Mouse (Mus musculus): ENCODE measurements around the gene Kif21a. TPM values are rescaled to one million over a fixed set of nuclear protein-coding genes. Genes with fewer than 3 reads are reported as not detected.
A peak's percentile ranks its signal among the peaks of the same experiment; 100 is the strongest.

Kif21a gene
- 10 to 100 TPM; 20.0 to 21.5 (median 20.7) TPM for total RNA-seq (2022)

DNA sequence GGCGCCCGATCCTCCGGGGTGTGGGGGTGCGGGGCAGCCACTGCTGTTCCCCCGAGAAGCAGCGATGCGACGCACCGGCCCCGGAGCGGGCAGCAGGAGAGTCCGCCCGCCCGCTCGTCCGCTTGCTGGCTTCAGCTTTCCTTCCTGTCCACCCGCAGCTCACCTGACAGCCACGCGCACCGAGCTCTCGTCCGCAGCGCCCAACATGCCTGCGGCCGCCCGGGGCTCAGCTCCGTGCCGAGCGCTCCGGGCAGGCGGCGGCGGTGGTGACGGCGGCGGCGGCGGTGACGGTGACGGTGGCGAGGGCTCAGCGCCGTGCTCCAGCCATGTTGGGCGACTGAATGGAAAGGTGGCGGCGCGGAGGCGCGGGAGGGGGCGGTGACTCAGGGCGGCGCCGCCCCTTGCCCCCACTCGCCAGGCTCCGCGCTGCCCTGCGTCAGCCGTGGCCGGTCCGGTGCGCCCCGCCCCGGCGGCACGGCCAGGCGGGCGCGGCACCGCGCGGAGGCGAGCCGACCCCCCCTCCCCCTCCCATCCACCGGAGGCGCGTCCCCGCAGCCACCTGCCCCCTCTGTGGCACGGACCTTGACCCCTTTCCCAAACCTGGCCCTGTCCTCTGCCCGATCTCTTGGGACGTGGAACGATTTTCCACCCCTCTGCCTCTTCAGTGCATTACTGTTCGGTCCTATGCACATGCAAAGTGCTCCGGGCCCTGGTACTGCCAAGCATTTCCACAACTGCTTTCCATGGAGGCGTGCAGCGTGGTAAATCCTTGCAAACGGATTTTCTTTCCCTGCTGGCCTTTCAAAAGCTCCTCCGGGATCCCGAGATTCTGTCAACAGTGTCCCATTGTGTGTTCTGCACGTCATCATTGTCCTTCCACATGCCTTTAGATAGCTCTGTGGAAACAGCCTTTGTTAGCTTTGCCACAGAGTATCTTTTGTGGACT lies at the start of gene Kif21a:
Gene Kif21a, minus strand, starts transcription at position 453 of the 946 bp plus-strand sequence.
- peak; percentile 30 for DNase-seq (ENCODE audit: low spot score)

DNA sequence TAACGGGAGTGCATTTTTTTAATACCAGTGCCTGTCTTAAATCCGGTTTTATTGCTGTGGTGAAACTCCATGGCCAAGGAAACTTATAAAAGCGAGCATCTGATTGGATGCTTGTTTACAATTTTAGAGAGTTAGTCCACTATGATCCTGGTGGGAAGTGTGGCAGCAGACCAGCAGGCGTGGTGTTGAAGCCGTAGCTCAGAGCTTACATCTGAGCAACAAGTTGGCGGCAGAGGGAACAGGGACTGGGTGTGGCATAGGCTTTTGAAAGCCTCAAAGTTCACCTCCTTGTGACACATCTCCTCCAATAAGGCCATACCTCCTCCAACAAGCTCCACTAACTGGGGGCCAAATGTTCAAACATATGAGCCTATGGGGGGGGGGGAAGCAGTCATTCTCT lies 46.9 kb upstream of the Kif21a start:
- no peak for DNase-seq (ENCODE audit: low spot score)

DNA sequence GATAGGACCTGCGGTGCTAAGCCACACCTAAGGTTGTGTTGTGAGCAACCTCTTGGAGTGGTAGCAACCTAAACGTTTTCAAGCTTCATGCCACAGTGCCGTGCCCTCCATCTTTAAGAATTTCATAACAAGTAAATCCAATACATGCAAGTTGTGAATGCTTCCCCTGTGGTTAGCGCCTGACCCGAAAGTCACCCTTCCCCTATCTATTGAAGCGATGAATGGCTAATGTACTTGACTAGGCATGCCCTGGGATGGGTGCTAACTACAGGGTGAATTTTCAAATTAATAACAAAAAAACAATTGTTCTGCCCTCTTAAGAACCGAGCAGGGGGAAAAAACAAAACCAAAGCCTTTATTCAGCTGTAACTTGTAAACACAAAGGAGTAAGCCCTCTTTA lies 39.7 kb upstream of the Kif21a start:
- DNase-seq (ENCODE audit: low spot score): no peak

DNA sequence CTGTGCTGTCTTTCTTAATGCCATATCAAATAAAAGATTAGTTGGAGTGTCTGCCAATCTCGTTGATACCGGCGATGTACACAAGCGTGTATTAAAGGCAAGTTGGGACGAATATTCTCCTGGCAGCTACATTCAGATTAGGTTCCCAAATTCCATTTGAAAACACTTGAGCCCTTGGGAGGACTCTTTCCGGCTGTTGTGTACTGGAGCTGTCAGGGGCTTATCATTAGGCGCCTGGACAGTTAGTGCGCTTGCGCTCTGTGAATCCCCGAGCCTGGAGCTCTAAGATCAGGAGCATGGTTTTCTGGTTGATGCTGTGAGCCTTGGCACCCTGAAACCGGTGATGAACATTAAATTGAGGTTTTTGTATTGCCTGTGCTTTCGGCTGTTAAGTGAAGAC lies 38.3 kb upstream of the Kif21a start:
- peak; percentile 38 for DNase-seq (ENCODE audit: low spot score)

DNA sequence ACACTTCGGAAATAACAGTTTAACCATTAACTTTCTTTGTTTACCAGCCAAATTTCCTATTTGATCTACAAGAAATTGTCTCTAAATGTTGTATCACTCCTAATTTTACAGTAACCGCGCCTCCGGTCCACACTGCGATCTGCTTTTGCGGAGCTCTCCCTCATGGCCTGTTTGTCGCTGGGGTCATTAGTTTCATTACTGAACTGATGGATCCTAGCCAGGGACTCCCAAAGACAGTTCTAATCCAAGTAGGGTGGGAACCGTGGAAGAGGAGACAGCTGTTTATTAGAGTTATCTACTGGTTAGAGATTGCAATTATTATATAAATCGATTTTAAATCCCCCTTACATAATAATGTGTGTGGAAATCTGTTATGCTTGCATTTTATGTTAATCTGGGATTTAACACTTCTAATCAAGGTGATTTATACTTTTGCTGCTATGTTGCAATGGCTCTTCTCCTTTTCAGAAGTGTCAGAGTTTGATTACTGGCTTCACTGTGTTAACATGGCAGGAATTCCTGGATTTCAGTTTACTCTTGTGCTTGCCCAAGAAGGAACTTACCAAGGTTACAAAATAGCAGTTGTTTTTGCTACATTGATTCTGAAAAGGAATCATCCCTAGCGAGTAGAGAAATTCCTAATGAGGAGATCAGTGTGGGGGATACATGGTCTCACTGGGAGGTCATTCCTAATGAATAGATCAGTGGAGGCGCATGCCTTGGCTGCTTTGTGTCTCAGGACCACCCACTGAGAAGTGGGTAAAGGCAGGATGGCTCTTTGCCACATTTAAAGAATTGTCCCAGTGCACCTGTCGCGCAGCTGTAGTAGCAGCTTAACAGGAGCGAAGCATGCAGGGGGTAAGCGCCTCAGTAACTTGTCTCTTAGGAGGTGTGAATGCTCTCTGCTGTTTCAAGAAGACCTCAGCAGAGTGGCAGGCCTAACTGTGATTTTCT lies 28.0 kb upstream of the Kif21a start:
- no peak for DNase-seq (ENCODE audit: low spot score)

DNA sequence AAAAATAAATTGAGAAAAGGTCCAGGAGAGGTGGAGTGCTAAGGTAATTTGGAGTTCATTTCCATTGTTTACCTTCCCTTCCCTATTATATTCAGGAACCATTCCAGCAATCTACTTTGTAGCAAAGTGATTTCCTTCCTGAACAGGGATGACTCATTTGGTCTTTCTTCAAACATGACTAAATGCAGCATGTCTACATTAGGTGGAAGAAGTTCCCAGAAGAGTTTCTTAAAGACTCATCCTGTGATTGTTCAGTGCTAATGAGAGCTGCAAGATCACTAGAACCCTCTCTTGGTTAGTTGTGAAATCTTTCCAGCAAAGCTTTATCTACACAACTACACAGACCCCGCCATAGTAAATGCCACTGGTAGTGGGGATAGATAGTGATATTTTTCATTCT lies 22.7 kb upstream of the Kif21a start:
- DNase-seq (ENCODE audit: low spot score): no peak

DNA sequence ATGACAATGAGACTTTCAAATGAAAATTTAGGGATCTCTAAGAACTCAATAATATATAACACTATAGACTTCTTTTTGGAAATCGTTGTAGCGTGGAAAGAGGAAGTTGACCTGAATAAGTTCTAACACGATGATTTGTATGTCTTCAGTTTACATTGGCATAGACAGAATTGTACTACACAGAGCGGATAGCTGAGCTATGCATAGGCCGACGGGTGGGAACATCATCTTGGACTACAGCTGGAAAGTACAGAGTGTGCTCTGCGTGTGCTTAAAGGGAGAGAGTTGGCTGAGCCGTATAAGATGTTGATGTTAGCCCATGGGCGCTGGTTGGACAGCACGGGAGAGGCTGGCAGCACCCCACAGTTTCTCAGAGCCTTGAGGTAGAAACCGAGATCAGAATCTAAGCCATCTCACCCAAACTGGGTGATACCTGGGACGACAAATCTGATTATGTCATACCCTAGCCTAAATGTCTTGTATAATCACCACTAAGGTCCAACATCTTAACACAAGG lies 14.6 kb upstream of the Kif21a start:
- DNase-seq (ENCODE audit: low spot score): no peak

DNA sequence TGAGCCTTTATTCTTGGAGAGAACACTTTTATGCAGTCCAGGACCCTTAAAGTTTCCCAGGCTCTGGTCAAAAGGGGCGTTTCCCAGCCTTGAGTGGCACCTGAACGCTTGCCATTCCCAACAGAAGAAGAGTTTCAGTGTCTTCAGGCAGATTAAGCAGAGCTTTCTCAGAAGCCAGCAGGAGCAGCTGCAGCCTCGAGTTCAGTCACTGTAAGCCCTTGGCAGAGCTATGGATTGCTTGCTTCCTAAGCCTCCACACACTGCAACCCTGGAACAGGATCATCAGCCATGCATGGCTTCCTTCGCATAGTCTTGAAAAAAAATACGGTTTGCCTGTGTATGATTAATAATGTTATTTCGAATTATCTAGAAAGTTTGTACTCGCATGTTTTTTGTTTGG lies 14.1 kb upstream of the Kif21a start:
- DNase-seq (ENCODE audit: low spot score): no peak

DNA sequence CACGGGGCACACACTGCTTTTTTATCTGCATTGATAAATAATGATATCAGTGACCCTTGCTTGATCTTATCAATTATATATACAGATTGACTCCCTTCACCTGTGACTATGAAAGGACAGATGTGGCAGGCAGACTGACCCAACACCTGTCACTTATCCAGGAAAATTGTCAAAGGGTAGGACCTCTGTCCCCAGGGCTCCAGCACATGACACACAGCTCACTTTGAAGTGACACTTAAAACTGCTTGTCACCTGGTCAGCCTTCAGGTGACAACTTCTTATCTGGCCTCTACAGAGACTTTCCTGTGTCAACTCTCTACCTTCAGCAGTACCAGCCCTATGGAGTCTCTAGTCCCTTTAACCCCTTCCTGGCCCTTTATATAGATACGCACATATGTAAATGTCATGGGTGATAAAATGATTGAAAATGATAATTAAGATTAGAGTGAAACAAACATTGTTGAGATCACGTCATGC lies 7.2 kb upstream of the Kif21a start:
- DNase-seq (ENCODE audit: low spot score): no peak

DNA sequence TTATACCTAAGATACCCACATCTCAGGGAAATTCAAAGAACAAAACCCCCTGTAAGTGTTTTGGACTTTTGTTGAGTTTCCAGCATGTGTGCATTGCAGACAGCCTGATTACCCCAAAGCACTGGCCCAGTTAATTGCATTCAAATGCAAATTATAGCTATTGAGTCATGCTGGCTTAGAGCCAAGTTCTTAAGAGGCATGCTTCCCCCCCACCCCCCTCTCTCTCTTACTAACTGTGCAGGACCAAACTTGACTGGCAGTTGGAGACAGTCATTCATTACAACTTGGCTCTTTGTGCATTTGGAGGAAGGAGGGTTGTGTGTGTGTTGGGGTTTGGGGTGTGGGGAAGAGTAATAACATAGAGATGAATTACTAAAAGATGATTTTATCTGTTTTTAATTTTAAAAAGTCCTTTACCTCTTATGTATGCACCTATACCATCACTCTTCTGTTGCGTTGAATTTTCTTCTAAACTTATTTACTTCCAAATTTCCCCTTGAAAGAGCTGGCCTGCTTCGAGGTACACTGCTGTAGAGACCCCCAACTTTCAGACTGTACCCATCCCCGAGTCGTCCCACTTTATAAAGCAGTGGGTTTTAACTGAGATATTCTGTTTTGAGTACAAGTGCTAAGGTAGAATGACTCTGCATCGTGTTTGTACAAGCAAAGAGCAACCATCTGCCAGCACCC lies 6.6 kb upstream of the Kif21a start:
- DNase-seq (ENCODE audit: low spot score): no peak

DNA sequence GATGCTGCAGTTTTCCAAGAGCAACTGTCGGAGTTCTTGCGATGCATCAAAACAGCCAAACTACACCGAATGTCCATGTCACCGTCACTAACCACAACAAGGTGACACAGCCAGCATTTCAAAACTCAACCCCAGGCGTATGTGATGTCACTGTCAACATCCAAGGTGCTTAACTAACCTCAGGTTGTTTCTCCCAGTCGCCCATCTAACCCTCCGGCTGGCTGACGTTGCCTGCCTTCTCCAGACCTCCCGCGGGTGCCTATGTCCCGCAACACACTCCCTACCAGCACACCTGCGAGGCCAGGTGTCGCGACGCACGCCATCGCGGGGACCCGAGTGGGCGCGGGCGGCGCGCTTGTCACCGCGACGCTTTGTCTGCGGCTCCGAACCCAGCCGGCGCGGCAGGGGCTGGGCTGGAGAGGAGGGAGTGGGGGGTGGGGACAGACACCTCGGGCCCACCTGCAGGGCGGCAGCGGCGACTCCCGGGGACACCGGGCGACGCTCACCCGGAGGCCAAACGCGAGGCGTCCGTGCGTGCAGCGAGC lies 725 bp downstream of the Kif21a start:
- DNase-seq (ENCODE audit: low spot score): no peak

DNA sequence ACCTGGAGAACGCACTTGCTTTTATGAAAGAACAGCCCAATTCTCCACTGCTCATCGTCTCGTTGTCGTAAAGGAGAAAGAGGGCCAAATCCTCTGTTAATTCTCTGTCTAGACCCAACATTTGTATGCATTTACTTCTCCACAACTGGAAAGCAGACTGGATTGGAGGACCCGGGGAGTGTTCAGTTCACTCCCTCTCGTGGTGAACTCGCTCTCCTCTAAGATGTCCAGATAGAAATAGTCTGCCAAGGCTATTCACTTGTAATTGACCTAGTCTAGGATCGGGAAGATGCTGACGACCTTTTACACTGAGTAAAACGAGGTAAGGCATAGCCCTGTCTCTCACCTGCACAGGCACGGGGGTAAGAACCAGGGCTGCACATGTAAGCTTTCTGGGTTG lies 2.1 kb downstream of the Kif21a start:
- DNase-seq (ENCODE audit: low spot score): no peak

DNA sequence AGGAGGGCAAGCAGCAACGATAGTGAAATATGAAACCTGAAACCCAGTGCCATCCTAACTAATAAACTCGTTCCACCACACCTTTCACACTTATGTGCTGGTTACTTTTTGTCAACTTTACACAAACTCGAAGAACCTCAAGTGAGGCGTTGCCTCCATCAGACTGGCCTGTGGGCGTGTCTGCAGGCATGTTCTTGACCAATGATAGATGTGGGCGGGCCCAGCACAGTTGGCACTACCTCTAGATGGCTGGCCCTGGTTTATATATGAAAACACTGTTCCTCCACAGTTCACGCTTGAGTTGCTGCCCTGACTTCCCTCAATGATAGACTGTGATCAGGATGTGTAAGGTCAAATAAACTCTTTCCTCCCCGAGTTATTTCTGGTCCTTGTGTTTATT lies 3.2 kb downstream of the Kif21a start:
- no peak for DNase-seq (ENCODE audit: low spot score)

DNA sequence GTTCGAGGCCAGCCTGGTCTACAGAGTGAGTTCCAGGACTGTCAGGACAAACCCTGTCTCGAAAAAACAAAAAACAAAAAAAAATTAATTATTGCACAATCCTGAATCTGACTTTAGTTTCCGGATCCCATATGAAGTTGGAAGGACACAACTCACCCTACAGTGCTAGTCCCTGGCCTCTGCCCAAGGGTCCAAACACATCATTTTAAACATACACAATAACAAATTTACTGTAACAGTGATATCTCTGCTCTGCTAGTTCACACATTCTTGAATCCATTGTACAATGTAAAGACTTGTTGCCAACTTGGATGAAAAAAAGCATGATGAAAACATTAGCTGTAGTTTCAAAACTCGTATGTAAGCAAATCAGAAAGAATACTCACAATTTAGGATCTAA lies 6.5 kb downstream of the Kif21a start:
- no peak for DNase-seq (ENCODE audit: low spot score)

DNA sequence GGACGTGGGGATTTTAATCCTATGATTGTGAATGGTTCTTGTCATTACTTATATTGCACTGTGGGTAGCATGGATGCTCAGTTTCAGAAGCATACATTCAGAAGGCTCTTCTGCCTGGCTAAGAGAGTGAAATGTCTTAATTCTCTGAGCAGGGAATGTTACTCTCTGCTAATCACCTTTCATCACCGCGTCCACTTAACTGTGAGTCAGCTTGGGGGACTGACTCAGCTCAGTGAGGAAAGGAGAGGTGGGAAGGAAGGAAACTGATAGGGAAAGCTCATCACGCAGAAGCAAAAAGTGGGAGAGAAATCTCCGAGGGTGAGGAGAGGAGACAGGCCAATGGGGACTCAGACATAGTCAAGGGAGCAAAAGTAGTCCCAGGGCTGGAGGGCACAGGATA lies 10.9 kb downstream of the Kif21a start:
- no peak for DNase-seq (ENCODE audit: low spot score)

DNA sequence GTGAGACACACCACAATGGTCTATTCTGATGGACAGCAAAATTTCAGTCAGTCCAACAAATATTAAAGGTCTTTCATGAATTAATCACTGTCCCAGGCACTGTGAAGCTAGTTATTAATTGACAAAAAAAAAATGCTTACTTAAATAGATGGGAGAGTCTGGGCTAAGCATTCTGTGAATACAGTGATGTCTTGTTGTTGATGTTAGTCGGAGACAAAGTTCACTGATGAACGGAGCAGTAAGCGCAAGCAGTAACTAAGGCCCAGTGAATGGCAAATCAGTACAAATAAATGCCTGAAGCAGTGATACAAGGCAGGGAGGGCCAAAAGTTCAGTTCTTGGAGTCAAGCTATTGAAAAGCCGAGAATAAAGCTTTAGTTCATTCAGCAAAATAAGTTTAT lies 15.7 kb downstream of the Kif21a start:
- no peak for DNase-seq (ENCODE audit: low spot score)

DNA sequence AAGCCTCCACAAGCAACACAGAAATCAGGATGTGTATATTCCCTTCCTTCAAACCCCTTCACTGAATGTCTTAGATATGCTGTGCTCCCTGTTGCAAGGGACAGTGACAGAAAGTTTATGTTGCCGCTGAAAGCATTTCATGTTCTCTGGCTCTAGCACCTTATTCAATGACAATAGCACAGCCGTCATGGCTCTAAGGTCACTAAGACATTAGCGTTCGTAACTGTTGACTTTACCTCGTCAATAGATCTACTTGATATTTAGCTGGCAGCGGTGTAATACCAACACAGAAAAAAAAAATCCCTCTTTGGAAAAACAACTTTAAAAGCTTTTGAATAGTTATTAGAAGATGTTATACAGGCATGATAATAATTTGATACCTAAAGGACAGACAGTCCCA lies 16.2 kb downstream of the Kif21a start:
- no peak for DNase-seq (ENCODE audit: low spot score)

DNA sequence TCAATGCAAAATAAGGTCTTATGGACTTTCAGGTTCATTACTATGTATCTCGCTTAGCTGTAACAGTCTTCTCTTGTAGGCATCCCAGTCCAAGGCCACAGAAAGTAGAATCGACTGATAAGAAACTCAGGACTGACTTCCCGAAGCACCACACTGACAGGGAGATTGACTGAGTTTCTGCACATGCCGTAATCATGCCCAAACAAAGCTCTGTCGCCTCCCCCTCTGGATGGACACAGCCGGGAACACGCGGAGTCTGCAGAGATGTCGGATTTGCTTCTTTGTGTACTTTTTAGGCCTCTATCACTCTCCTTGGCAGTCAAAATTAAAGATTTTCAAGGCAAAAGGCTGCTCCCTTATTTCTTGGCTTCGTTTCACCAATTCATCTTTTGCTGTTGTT lies 20.8 kb downstream of the Kif21a start:
- DNase-seq (ENCODE audit: low spot score): no peak

DNA sequence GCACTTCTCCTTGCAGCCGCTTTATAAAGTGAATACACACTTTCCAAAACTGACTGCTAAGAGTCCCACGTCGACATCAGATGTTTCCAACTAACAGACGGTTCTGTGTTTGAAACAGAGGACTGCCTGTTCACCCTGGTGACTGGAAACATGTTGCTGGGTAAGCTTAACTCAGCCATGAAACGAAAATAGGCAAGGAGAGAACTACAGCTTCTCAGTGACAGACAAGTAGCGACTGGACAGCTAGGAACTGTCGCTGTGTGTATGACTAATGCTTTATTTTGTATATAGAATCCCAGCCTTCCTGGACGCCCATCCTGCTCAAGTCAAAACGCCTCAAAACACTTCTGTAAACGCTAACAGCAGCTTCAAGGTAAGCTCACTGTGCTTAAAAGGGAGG lies 21.3 kb downstream of the Kif21a start:
- DNase-seq (ENCODE audit: low spot score): no peak

DNA sequence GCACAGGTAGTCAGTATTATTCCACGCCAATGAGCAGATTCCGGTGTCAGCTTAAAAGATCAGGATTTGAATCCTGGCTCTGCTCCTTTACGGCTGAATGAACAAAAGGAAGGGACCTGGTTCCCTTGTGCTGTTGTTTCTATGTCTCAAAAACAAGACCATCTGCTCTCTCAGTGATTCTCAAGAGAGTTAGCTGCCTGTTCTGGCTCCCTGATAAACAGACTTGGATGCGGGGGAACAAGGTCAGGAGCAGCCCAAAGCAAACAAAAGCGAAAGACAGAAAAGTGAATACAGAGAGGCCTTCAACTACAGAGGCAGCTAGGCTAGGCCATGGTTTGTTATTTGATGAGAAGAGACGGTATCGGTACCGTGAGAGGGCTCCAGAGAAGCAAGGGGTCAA lies 27.5 kb downstream of the Kif21a start:
- no peak for DNase-seq (ENCODE audit: low spot score)

DNA sequence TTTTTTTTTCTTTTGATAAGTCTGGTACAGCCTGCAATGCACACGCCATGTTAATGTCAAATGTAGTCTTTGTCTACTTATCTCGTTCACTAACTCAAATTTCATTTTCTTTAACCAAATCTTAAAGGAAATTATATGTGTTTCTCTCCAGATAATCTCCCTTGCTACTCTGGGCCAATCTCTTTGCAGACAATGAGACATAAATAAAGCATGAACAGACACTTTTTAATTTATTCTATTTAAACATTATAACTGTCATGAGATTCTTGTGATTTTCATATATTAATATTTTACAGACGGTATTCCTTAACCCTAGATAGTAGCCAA lies 30.9 kb downstream of the Kif21a start:
- DNase-seq (ENCODE audit: low spot score): no peak
